Mouse (Mus musculus) 3T3-L1 (cell line): ENCODE measurements around the gene Dock4.
A peak's percentile ranks its signal among the peaks of the same experiment; 100 is the strongest.

Experiments used
- DNase-seq: peaks from one replicate; pipeline ENCODE4 v3.0.0-alpha.2; 2015; ENCODE audit warnings: low read depth, low spot score

The Dock4 gene

DNA sequence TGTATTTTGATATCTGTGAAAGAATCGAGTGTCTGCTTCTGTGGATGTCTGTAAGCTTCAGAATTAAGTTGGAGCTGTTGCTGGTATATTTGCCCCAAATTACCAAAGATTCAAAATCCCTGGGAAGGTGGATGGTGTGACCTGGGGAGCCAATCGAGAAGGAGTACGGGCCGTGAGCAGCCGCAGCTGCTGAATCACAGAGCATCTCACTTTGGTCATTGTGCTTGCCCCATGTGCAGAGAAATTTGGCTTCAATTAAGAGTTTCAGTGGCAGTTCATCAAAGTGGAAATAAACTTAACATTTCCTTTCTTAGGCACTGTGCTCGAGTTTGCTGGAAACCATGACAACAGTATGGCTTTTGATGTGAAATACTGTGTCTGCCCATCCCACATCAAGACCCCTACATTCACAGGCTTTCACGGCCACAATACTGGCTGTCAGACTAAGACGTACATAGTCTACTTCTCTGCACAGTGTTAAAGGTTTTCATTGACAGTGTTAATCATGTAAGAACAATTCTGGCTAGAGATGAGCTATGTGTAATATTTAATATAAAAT, 321.6 kb downstream of the Dock4 start:
- DNase-seq = no peak

DNA sequence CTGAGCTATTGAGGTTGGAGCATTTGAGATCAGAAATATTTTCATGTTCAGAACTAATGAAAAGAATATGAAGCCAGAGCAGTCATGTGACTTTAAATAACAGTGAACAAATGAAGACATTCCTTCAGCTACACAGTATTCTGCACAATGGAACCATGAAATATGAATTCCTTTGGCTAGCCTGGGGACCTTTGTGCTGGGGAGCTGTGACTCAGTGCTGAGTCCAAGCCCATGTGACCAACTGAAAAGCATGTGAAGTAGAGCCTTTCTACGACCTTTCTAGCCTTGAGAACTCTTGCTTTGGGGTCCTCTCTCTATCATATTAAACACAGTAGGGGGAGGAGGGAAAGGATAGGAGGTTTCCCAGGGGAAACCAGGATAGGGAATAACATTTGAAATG, 327.3 kb downstream of the Dock4 start:
- peak; percentile 59 for DNase-seq

DNA sequence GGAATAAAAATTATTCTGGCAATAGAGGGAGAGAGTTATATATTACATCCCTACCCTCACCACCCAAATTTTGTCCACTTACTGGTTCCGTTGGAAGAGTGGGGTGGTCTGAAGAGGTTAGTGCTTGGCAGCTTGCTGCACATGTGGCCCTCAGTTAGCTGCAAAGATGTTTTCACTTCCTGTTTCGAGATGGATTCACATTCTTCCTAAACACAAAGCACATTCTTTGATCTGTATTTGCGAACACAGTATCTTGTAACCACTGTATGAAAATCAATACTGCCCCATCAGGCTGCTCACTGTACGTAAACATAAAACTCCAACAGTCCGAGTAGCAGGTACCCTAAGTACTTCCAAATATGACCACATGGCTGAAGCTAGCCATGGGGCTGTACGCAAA, 335.8 kb downstream of the Dock4 start:
- no peak for DNase-seq

DNA sequence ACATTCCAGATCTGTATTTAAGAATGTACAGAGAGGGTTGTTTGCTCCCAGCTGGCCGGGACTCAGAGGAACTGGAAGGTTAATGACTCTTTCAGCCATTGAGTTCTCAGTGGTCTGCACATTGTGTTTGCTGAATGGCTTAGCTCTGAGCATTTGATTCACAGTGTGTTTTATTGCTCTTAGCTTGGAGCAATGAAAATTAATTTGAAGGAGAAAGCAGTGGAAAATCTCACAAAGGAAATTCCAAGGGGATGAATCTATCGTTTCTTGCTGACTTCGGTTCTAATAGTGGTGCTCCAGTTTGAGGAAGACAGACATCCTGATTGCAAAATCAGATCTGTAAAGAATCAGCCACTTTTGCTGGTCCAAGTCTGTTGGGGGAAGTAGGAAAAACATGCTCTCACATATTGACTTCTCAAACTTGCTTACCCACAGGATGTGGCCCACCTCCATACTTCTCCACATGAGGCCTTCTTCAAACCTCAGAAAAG, 342.9 kb downstream of the Dock4 start:
- DNase-seq = peak; percentile 62

DNA sequence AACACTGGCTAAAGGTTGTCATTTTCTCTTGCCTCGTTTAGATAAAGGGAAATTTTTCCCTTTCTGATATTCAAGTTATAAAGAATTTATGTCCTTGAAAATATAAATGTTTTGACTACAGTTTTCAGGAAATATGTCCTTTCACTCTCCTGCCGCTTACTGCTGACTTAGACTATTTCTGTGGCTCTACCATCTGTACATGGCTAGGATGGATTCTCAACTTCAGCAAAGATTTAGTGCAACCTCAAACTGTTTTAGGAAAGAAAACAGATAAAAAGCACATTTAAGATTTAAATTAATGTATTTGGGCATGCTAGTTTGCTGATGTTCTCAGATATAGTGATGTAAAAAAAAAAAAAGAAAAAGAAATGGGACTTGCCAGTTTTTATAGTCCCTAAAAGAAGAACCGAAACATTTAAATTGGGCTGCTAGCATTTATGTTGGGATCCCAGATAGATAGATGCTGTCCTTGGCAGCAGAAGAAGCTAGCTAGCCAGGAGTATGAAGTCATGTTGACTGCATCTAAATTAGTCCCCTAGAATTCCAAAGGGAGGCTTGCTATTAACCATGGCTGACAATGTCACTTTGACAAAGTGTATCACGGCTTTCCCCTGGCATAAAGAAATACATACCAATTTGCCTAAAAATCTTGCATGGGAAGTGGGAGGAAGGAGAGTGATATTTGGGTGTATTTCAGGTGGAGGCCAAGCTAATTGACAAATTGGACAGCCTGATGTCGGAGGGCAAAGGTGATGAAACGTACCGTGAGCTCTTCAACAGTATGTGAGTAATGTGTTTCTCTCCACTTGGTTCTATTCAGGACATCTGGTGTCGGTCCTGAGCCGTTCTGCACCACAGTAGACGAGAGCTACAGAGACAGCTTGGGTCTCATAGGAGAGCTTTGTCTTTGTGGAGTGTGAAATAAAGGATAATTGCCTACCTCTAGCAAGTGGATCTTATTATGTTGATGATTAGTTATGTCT, 343.9 kb downstream of the Dock4 start:
- no peak for DNase-seq

DNA sequence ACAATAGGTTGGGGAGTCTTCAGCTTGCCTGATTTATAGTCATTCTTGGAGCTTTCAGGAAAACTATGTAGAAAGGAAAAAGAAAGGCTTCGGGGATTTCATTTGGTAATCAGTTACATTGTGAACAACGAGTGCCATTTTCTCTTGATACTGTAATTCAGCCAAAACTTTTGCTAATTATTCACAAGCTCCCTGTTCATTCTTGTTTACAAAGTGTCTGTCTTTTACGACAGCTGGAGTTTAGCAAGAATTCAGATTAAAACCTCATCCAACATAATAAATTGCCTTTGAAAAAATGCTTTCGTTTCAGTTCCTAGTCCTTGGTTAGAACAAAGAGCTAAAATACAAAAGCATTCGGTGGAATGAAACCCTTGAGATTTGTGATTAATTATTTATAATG, 345.5 kb downstream of the Dock4 start:
- DNase-seq = no peak

DNA sequence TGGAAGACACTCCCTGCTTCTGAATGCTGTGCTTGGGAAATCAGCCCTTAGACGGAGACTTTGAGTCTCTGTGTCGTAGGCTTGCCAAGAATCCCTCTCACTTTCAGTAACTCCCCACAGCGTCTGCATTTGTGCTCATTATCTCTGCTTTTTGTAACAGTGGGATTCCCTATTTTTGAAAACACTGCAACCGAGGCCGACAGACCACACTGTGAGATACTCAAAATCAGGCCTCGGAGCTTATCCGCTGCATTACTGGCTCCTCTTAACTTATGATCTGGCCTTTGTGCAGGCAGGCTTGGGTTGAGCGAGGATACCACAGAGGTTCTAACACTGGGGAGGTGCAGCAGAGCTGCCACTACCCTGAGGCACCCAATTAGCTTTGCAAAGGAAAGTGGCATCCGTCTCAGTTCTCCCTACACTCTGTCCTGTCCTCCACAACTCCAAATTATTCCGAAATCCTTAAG, 346.5 kb downstream of the Dock4 start:
- no peak for DNase-seq

DNA sequence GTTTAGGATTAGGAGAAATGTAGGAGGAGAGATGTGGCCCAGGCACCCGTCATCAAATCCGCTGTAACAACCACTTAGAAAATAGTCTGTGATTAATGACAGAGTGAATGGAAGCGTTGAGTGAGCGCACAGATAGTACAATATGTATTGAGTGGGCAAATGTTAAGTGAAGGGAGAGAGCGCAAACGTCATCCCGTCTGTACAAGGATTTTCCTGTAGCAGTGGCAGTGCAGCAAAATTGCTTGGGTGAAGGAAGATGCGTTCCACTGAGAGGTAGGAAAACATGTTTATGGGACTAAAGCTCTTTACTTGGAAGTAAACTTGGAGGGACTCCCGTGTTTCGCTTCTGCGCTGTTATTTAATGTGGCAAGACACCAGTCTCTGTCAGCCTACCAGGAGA, 348.3 kb downstream of the Dock4 start:
- no peak for DNase-seq

DNA sequence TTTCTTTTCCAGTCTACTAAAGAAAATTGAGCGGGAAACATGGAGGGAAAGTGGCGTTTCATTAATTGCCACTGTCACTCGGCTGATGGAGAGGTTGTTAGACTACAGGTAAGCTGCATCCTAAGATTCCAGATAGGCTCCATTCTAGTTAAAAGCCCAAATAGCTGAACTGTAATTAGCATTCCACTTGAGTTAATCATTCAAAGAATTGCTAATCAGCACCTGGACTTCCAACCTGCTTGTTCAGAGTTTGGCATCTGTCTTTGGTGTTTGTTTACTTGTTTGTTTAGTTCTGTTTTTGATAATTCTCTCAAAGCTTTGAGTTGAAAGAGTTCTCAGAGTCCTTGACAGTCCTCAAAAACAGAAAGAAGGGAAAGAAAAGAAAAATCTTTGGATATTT, 349.0 kb downstream of the Dock4 start:
- DNase-seq = no peak

DNA sequence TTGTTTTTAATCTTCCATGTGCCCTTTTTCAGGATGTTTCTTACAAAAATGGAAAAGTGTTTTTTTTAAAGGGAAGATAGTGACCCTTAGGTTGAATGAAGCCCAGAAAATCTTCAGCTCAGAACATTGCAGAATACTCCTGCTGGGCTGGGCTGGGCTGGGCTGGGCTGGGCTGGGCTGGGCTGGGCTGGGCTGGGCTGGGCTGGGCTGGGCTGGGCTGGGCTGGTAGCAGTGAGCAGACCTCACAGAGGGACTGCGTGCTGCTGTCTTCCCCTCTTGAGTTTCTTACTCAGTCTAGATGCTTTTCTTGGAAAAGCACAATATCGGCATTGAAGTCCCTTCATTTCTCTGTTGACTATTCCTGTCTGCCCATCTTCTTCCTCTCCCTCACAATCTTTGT, 350.0 kb downstream of the Dock4 start:
- DNase-seq = no peak

DNA sequence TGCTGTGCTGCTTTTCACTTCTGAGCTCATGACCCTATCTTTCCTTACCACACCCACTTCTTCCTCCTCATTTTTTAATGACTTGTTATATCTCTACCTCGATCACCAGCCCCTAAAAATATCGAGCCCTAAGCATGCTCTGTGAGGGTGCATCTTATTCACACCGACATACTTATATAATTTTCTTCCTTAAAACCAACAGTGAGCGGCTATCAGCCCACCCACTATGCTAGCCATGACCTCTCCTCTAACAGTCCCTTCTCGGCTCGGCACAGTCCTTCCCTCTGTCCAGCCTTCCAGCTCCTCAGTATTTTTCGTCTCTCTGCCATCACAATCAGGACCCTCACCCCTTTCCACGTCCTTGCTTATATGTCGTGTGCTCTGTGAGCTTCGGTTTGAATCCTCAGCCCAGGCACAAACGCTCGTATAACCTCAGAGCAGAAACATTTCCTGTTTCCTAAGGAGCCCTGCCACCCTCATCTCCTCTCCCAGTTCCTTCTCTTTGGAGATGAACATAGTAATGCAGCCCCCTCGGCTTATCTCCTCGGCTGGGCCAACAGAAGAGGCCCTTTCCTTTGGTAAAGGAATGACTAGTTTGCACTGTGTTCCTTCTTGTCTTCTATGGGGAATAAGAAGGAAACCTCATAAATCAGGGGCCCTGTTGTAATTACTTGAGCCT, 351.2 kb downstream of the Dock4 start:
- DNase-seq = no peak

DNA sequence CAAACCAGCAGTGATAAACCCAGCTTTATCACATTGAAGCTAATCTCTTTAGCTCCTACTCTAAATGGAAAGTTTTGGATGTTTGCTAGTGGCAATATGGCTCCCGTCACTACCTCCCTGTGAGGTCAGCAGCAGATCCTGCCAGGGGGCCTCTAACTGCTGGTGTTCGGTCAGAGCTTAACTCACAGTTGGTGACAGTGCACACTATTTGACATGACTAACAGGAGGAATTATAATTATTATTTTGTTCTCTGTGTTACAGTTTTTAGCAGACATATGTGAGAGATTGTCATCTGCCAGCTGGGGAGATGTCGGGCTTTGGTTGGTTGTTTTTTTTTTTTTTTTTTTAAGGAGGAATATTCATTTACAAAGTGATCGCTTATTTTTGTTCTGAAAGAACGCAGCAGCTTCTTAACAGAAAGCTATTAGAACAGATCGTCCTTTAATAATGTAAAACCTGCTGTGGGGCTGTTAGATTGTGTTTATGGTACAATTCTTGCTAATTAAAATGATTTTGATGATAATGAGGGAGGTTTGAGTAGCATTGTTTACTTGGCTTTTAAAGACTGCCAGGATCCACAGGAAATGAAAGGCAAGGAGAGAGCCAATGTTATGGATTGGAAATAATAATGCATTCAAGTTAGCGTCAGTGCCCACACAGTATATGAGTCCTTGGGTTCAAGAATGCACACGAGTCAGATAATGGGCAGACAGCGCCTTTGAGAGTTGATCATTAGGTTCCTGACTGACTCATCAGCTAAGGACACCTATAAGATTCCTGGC, 352.0 kb downstream of the Dock4 start:
- DNase-seq = peak; percentile 6

DNA sequence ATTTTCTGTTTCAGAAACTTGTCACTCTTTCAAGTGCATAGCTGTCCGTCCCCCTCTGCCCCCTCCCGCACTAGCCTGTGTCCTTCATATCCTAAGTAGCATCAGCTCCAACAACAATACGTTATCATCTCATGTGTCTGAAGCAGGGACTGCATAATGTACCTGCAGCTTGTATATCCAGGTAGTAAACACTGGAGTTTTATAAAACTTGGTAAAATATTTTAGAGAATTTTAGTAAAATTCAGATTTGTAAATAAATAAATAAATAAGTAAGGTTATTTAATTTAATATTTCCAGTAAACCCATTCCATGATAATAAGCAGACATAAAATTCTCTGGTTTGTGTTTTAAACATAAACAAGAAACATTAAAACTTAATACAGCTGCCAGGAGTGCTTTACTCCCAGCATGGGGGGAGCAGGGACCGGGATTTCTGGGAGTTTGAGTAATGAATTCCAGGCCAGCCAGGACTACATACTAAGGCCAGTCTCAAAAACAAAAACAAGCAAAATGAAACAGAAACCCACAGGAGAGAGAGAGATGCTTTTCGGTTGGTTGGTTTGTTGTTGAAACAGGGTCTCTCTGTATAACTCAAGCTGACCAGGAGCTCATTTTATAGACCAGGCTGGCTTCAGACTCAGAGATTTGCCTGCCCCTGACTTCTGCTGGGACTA, 352.7 kb downstream of the Dock4 start:
- DNase-seq = no peak

DNA sequence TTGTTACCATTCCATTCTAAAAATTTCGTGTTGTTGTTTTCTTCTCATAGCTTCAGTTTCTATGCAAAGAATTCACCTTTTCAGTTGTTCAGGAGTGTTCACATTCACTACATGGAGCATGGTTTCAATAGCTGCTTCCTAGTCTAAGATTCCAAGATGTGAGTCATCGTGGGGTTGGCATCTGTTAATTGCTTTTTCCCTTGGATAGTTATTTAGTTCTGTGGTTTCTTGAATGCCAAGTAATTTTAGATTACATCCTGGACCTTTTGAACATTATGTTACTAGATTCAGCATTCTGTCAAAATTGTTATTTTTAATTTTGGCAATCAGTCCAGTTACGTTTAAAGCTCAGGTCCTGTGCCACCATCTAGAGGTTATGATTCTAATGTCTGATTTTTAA, 355.7 kb downstream of the Dock4 start:
- DNase-seq = peak; percentile 68

DNA sequence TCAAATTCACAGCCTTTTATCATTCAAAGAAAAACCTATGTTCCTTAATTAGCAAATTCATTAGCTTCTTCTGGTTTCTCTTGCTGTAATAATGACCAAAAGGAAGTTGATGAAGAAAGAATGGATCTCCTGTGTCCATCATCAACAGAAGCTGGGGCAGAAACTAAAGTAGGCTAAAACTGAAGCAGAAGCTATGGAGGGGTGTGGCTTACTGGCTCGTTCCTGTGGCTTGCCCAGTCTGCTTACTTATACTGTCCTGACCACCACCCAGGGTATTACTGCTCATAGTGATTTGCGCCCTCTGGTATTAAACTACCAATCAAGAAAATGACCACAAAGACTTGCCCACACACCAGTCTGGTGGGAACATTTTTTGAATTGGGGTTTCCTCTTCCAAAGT, 359.5 kb downstream of the Dock4 start:
- no peak for DNase-seq

DNA sequence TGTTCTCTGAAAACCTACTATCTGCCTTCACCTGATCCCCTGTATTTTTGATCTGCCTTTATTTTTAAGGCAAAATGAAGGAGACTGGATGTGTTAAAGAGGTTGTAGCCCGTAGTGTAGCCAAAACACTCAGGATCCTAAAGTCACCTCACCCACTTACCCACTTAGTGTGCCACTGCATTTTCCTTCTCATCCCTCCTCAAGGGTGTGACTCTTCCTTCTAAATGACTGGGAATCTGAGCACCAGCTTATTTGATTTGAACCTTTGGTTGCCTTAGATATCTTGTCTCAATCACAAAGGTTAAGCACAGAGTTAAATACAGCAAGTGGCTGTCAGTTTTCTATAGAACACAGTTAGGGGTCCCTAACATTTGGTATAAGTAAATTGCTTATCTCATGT, 362.2 kb downstream of the Dock4 start:
- no peak for DNase-seq

DNA sequence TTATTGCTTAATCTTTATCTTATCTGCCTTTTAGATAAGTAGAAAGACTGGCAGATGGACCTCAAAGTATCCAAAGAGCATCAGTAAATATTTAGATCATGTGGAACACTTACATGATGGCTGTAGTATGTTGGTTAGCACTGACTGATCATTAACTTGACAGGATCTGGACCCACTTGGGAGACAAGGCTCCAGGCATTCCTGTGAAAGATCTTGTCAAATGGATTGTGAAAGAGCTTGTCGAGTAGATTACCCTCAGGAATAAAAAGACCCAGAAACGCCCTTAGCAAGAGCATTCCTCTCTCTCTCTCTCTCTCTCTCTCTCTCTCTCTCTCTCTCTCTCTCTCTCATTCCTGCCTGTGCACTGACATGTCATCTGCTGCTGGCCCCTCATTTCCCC, 367.7 kb downstream of the Dock4 start:
- DNase-seq = no peak

DNA sequence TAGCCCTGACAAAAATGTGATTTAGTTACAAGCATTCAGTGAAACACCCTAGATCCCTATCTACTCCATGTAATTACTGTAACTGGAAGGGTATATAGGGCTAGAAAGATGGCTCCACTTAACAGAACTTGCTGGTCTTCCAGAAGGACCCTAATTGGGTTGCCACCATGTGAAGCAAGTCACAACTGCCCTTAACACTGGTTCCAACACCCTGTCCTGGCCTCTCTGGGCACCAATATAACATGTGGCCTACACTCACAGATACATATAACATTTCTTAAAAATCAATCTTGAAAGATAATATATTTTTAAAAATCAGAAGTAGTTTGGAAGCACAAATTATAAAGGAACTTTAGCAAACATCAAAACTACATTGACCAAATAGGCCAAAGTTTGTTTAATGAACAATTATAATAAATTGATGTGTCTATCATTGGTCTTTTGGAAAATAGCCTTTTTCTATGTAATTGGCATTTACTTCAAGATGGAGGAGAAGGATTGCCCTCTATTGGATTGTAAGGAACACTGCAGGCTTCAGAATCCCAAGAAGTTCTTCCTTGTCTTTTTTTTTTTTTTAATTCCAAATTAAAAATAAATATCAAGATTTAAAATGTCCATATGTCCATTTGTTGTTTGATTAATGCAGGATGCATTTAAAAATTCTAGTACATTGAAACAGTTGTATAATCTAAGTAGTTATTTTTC, 369.1 kb downstream of the Dock4 start:
- DNase-seq = peak; percentile 58

DNA sequence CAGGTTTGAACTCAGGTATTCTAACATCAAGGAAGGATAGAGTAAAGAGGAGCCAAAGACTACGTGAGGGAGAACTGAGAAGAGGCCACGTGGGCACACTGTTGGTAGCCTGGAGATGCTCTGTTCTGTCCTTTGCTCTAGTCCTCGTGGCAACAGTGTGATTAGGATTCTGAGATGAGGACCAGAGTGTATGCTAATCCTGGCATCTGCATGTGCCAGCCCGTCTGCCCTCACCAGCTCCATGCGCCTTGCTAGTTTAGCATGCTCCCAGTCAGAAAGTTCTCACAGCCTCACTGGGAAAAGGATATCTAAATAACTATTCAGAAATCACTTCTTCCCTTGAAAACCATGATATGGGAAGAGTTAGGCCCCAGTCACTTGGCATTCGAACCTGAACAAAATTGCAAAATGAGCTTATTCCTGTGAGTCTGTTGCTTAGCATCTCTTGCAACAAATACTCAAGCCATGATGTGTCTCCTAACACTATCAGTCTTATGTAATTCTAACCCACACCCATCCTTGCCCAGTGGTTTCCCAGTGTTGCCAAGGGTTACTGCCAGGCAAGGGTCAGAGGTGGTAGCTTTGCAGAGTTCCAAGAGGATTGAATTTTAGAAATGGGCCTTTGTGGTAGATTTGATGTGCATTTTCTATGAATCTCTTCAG, 372.4 kb downstream of the Dock4 start:
- peak; percentile 5 for DNase-seq

DNA sequence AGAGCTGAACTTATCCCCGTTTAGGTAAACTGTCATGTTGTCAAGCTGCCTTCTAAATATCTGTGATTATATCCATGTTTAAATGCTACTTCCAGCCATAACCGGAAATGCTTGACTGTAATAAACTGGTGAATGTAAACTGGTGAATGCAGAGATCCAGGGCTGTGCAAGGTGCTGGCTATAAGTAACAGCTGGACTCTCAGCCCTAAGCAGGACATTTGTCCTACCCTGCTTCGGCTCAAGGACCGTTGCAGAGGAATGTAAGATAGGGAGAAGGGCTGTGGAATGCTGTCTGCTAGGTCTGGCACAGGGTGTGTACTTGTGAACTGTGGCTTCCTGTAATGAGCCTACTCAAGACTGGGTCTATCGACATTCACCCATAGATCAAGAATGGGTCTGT, 377.9 kb downstream of the Dock4 start:
- DNase-seq = no peak
